8 mouse cellular contexts compared by ENCODE assay signal in genomic region chr2:103760906-103761716, GRCm38 (mm10). TPM values are rescaled to one million over a fixed set of nuclear protein-coding genes. Genes with fewer than 3 reads are reported as not detected.
DNase-seq lines count a peak whose midpoint lies in the region; ATAC-seq lines count a peak whose summit lies in the region.

TSS of gene Nat10 (minus strand) at chr2:103761270.

- peaks cover 15% of the 10 kb centered on the region for H3K4me1 ChIP-seq in heart, embryonic 10.5 days
- H3K4me1 ChIP-seq in kidney, embryonic 15.5 days: peaks cover 17% of the 10 kb centered on the region

- WGBS in heart, embryonic 10.5 days: under 1% methylated on average over 47 of the region's 47 CpGs
- WGBS in kidney, embryonic 15.5 days: under 1% methylated on average over 47 of the region's 47 CpGs

- ATAC-seq in erythroblast, adult 5-6 weeks (replicated peaks; ENCODE audit: low FRiP score, poor library complexity, severe bottlenecking): peak; percentile 97
- ATAC-seq in kidney, embryonic 15.5 days (replicated peaks; ENCODE audit: low FRiP score): peak; percentile 96
- peak; percentile 97 for ATAC-seq in monocyte, adult 5-6 weeks (replicated peaks; ENCODE audit: insufficient number of reproducible peaks, low FRiP score, low TSS enrichment, poor library complexity, severe bottlenecking)

- no peaks in the 10 kb centered on the region for H3K9me3 ChIP-seq in heart, embryonic 10.5 days
- no peaks in the 10 kb centered on the region for H3K9me3 ChIP-seq in kidney, embryonic 15.5 days (replicated peaks)

- peaks cover 24% of the 10 kb centered on the region for H3K36me3 ChIP-seq in heart, embryonic 10.5 days
- H3K36me3 ChIP-seq in kidney, embryonic 15.5 days: peaks cover 28% of the 10 kb centered on the region

- no peaks in the 10 kb centered on the region for H3K27me3 ChIP-seq in heart, embryonic 10.5 days (ENCODE audit: insufficient read depth, poor library complexity, severe bottlenecking)
- H3K27me3 ChIP-seq in kidney, embryonic 15.5 days: no peaks in the 10 kb centered on the region

- H3K27ac ChIP-seq in heart, embryonic 10.5 days: peak within 1 kb of the TSS; percentile 85
- peak within 1 kb of the TSS; percentile 90 for H3K27ac ChIP-seq in kidney, embryonic 15.5 days

- peak; percentile 97 to 98 for DNase-seq in B cell, adult 2 months
- peak; percentile 100 for DNase-seq in brain, adult 2 months (ENCODE audit: low read depth, low spot score)
- DNase-seq in heart, embryonic 10.5 days (ENCODE audit: low spot score): peak; percentile 98
- peak; percentile 96 for DNase-seq in liver
- peak; percentile 96 to 98 for DNase-seq in spleen, postnatal 4 days (ENCODE audit: low spot score in 2 of 2)

- H3K4me3 ChIP-seq in heart, embryonic 10.5 days: peak within 1 kb of the TSS; percentile 76
- H3K4me3 ChIP-seq in kidney, embryonic 15.5 days (replicated peaks): peak within 1 kb of the TSS; percentile 70

- H3K4me2 ChIP-seq in kidney, embryonic 15.5 days: peak within 1 kb of the TSS; percentile 74

- H3K9ac ChIP-seq in kidney, embryonic 15.5 days: peak within 1 kb of the TSS; percentile 44

RNA-seq across cellular contexts. Expression of gene Nat10, which starts in this region (rescaled TPM):
- 9.6 and 10.2 TPM in 2 replicates for total RNA-seq in erythroblast, adult 5-6 weeks (2015; ENCODE audit: low replicate concordance)
- 19.2 and 21.7 TPM in 2 replicates for total RNA-seq in erythroblast, adult 5-6 weeks (2017; ENCODE audit: low replicate concordance)
- polyA plus RNA-seq in heart, embryonic 10.5 days (2016; fragmentation: Nextera tagmentation; extraction: Ambion mirVana): 26.6 and 32.2 TPM in 2 replicates
- polyA plus RNA-seq in kidney, embryonic 15.5 days (2015; fragmentation: Nextera tagmentation; extraction: Ambion mirVana): 25.3 and 27.4 TPM in 2 replicates
- 25.1 to 46.8 TPM (median 32.7 TPM) in 3 replicates for total RNA-seq in monocyte, adult 5-6 weeks (2017)

Comparison
In these comparisons a context has a peak if more than half of its experiments do, and no peak if none do; other contexts are left out.
1. Peak in every context shown above with its lines: DNase-seq, ATAC-seq, H3K4me3 ChIP-seq and H3K27ac ChIP-seq.